Mouse (Mus musculus): Measurements from ENCODE around the gene Cpvl. TPM values are rescaled to one million over a fixed set of nuclear protein-coding genes. Genes with fewer than 3 reads are reported as not detected.

Cpvl gene
- polyA plus RNA-seq, 1 experiment from 2014 or later: 0.59 TPM

DNA sequence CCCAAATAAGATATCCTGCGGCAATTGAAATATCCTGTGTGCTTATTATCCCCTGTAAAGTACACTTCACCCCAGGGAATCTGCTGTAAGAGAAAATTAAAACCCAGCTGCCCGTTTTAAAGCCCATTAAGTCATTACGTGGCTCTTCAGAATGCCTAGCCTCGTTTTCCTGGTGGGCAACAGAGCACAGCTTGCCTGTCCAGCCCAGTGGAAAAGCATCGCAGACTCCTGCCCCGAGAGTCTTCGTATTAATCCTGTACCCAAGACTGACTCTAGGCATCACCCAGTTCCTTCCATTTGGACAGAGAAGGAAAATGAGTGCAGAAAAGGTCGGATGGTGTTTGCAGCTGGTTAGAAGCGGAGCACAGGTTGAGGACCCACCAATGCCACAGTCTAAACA lies 31.9 kb upstream of the Cpvl start:
- no peak overlapping the region for H3K4me3 ChIP-seq (replicated peaks; ENCODE audit: low read depth, low read length)
- WGBS: 44% methylated on average over 9 of the region's 9 CpGs

DNA sequence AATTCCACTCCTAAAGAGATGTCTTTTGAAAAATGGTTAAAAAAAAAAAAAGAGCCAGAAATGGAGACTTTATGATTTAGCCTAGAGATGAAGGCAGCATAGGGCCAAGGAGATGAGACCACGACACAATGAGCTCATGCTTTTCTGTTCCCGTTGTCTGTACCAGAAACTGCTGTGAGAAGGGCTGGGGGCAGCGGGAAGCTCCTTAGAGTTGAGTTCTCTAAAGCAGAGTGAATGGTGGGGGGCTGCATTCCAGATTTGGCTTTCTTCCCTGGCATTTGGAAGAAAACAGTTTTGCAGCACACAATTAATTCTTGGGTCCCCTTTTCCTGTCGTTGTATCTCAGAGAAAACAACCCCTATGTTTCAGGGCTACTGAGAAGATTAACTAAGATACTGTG lies 30.8 kb upstream of the Cpvl start:
- no peaks in the 10 kb centered on the region for H3K27me3 ChIP-seq (ENCODE audit: insufficient read depth, low read length)
- no peak overlapping the region for H3K9ac ChIP-seq (ENCODE audit: low read depth, low read length)
- H3K27ac ChIP-seq: no peak overlapping the region
- H3K36me3 ChIP-seq (ENCODE audit: insufficient read depth, low read length): no peaks in the 10 kb centered on the region
- no peaks in the 10 kb centered on the region for H3K9me3 ChIP-seq (replicated peaks; ENCODE audit: low read length)
- 57% methylated on average over 4 of the region's 4 CpGs for WGBS
- TF ChIP-seq CTCF (IDR thresholded peaks at IDR 0.05; ENCODE audit: low read depth): no peak
- H3K4me1 ChIP-seq (replicated peaks; ENCODE audit: insufficient read depth, low read length): no peaks in the 10 kb centered on the region
- DNase-seq (ENCODE audit: low spot score): no peak
- no peak overlapping the region for H3K4me3 ChIP-seq (replicated peaks; ENCODE audit: low read depth, low read length)
- ATAC-seq (replicated peaks; ENCODE audit: low FRiP score, low read depth): no peak
- no peak overlapping the region for H3K4me2 ChIP-seq (ENCODE audit: low read length)

More for the DNA sequence above, 31.9 kb upstream of the Cpvl start:
- no peak for ATAC-seq (replicated peaks; ENCODE audit: low FRiP score, low read depth)
- Histone ChIP-seq H3K27me3 (ENCODE audit: insufficient read depth, low read length) (no peaks in the 10 kb centered on the region), H3K4me1 (replicated peaks; ENCODE audit: insufficient read depth, low read length) (no peaks in the 10 kb centered on the region), H3K4me2 (ENCODE audit: low read length) (no peak overlapping the region), H3K9me3 (replicated peaks; ENCODE audit: low read length) (no peaks in the 10 kb centered on the region), H3K27ac (no peak overlapping the region), H3K36me3 (ENCODE audit: insufficient read depth, low read length) (no peaks in the 10 kb centered on the region), H3K9ac (ENCODE audit: low read depth, low read length) (no peak overlapping the region)
- TF ChIP-seq CTCF (IDR thresholded peaks at IDR 0.05; ENCODE audit: low read depth): no peak
- DNase-seq (ENCODE audit: low spot score): no peak

DNA sequence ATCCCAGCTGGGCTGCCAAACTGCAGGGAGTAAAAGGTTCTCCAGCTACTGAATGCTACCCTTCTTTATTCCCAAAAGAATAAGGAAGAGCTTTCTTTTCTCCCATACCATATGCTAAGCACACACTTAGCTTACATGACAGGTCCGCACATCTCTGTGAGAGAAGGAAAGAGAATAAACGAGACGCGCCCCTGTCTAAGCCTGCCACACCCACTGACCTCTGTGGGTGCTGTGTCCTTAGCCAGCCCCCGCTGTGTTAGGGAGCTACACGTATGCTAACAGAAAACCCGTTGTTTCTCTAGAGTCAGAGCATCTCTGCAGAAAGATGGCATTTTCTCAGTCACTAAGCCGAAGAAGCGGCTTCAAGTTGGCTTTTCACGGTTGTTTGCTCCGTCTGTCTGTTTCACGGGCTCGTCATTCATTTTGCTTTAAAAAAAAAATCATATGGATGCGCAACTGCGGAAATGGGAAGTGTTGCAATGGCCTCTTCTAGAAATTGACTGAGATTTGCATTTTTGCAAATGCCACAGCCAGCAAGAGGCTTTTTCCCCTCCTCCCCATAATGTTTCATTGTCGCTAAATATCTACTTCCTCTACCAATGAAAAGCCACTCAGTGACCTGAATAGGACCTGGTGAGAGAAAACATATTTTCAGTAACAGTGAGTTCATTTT lies 30.1 kb upstream of the Cpvl start:
- no peaks in the 10 kb centered on the region for H3K27me3 ChIP-seq (ENCODE audit: insufficient read depth, low read length)
- no peak for TF ChIP-seq CTCF (IDR thresholded peaks at IDR 0.05; ENCODE audit: low read depth)
- ATAC-seq (replicated peaks; ENCODE audit: low FRiP score, low read depth): no peak

DNA sequence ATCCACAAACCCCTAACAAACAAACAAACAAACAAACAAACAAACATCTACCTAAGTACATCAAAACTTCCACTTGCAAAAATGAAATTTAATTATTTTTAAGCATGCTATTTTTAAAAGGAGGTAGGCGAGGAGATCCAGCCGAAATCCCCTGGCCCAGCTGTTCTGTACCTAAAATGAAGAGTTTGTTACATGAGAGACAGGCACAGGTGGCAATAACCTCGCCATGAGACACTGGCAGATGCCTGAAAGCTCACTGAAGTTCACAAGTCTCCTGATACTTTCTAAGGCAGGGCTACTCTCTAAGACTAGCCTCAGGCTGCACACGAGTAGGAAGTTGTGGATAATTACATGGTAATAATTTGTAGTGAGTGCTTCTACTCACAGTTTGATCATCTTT lies 26.8 kb upstream of the Cpvl start:
- Histone ChIP-seq H3K27ac (no peak overlapping the region), H3K27me3 (ENCODE audit: insufficient read depth, low read length) (no peaks in the 10 kb centered on the region), H3K4me2 (ENCODE audit: low read length) (no peak overlapping the region), H3K36me3 (ENCODE audit: insufficient read depth, low read length) (no peaks in the 10 kb centered on the region), H3K9me3 (replicated peaks; ENCODE audit: low read length) (no peaks in the 10 kb centered on the region), H3K4me1 (replicated peaks; ENCODE audit: insufficient read depth, low read length) (no peaks in the 10 kb centered on the region), H3K9ac (ENCODE audit: low read depth, low read length) (no peak overlapping the region), H3K4me3 (replicated peaks; ENCODE audit: low read depth, low read length) (no peak overlapping the region)
- WGBS: 80% methylated on average over 4 of the region's 4 CpGs
- no peak for ATAC-seq (replicated peaks; ENCODE audit: low FRiP score, low read depth)
- no peak for TF ChIP-seq CTCF (IDR thresholded peaks at IDR 0.05; ENCODE audit: low read depth)
- no peak for DNase-seq (ENCODE audit: low spot score)

More for the DNA sequence above, 30.1 kb upstream of the Cpvl start:
- no peaks in the 10 kb centered on the region for H3K4me1 ChIP-seq (replicated peaks; ENCODE audit: insufficient read depth, low read length)
- no peak overlapping the region for H3K4me3 ChIP-seq (replicated peaks; ENCODE audit: low read depth, low read length)
- no peak overlapping the region for H3K9ac ChIP-seq (ENCODE audit: low read depth, low read length)
- no peak overlapping the region for H3K27ac ChIP-seq
- 89% methylated on average over 16 of the region's 16 CpGs for WGBS
- no peak overlapping the region for H3K4me2 ChIP-seq (ENCODE audit: low read length)
- H3K9me3 ChIP-seq (replicated peaks; ENCODE audit: low read length): no peaks in the 10 kb centered on the region
- no peak for DNase-seq (ENCODE audit: low spot score)
- H3K36me3 ChIP-seq (ENCODE audit: insufficient read depth, low read length): no peaks in the 10 kb centered on the region

DNA sequence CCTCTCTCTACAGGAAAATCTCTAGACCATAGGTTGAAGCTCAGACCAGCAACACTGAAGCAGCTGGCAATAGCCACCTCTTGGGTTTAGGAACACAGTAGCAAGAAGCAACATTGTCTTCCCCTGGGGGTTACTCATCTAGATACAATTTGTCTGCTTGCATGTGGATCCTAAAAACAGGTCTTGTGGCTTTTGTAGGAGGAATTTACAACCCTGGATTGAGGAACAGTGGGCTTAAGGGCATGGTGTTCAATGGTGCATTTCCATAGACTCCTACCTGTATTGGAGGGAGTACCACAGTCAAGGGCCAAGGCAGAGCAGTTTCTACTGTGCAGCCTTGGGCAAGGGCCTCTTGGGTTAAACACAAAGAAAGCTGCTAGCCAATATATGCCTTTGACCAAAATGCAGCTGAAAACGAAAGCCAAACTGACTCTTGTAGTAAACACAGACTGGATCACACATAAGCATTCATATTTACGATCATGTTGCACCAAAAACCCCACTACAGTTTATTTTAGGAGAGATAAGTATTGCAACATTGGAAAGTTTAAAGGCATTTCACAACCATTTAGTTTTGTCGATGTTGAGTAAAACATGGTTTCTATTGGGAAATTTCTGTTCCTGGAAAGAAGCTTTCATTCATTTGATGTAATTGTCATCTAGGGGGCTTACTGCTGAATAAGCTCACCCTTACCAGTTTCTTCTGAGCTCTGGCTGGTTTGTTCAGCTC lies 17.9 kb upstream of the Cpvl start:
- WGBS: 90% methylated on average over 3 of the region's 3 CpGs
- DNase-seq (ENCODE audit: low spot score): no peak

DNA sequence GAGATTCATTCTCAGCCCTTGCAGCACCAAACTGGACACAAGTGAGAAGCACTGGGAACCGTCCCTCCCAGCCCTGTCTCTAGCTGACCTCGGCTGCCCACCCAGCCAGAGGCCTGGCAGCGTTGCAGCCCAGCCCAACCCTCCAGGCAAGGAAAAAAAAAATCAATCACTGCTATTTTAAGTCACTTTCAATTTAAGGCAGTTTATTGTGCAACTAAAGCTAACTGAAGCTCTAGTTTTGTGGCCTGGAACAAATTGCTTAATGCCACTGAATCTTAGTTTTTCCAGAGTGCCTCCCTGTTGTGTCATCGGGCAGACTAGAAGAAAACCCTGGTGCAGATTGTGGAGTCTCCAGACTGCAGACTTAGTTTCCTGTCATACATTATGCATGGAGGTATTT lies 17.0 kb upstream of the Cpvl start:
- Histone ChIP-seq H3K9me3 (replicated peaks; ENCODE audit: low read length) (no peaks in the 10 kb centered on the region), H3K27me3 (ENCODE audit: insufficient read depth, low read length) (0 out of 2 replicates have a peak, but pooled peaks cover 4% of the 10 kb centered on the region), H3K9ac (ENCODE audit: low read depth, low read length) (no peak overlapping the region), H3K4me1 (replicated peaks; ENCODE audit: insufficient read depth, low read length) (0 out of 2 replicates have a peak, but pooled peaks cover 4% of the 10 kb centered on the region), H3K4me3 (replicated peaks; ENCODE audit: low read depth, low read length) (no peak overlapping the region), H3K4me2 (ENCODE audit: low read length) (no peak overlapping the region), H3K36me3 (ENCODE audit: insufficient read depth, low read length) (no peaks in the 10 kb centered on the region), H3K27ac (no peak overlapping the region)
- ATAC-seq (replicated peaks; ENCODE audit: low FRiP score, low read depth): no peak
- 21% methylated on average over 4 of the region's 4 CpGs for WGBS
- no peak for TF ChIP-seq CTCF (IDR thresholded peaks at IDR 0.05; ENCODE audit: low read depth)
- peak; percentile 28 for DNase-seq (ENCODE audit: low spot score)

More for the DNA sequence above, 17.9 kb upstream of the Cpvl start:
- Histone ChIP-seq H3K27ac (no peak overlapping the region), H3K36me3 (ENCODE audit: insufficient read depth, low read length) (no peaks in the 10 kb centered on the region), H3K27me3 (ENCODE audit: insufficient read depth, low read length) (0 out of 2 replicates have a peak, but pooled peaks cover under 1% of the 10 kb centered on the region), H3K9me3 (replicated peaks; ENCODE audit: low read length) (no peaks in the 10 kb centered on the region), H3K9ac (ENCODE audit: low read depth, low read length) (no peak overlapping the region), H3K4me2 (ENCODE audit: low read length) (no peak overlapping the region), H3K4me1 (replicated peaks; ENCODE audit: insufficient read depth, low read length) (0 out of 2 replicates have a peak, but pooled peaks cover 4% of the 10 kb centered on the region), H3K4me3 (replicated peaks; ENCODE audit: low read depth, low read length) (no peak overlapping the region)
- no peak for ATAC-seq (replicated peaks; ENCODE audit: low FRiP score, low read depth)
- no peak for TF ChIP-seq CTCF (IDR thresholded peaks at IDR 0.05; ENCODE audit: low read depth)
